In the genomic region with DNA sequence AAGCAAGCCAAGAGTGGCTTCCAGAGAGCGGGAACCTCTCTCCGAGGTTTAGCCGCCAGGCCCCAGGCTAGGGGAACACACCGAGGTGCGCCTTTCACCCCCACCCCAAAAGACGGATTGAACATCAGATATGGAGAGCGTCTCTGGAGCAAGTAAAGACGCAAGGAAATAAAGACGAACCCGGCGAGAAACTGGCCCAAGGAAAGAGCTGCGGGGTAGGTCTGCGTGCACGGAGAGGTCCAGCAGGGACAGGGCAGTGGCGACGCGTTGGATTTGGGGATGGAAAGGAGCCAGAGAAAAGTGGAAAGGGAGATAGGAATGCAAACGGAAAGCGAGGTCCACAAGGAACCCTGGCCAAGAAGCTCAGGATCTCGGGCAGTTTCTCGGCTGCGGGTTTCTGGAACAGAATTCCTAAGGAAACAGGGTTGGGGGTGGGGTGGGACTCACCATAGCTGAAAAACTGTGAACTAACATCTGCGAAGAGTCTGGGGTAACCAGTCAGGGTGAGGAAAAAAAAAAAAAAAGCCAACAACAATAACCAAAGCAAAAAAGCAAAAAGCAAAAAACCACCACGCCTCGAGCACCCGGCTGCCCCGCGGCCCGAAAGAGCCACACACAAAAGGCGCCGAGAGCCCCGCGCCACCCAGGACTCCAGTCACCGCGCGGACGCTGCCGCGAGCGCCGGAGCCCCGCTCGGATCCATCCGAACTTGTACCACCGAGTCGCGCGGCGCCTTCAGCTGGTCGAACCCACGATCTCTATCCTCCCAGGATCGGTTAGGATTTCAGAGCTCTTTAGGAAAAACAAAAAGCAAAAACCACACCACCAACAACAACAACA, we compare ENCODE assay signal across 8 mouse cellular contexts. TPM values are rescaled to one million over a fixed set of nuclear protein-coding genes. Genes with fewer than 3 reads are reported as not detected.
DNase-seq lines count a peak whose midpoint lies in the region; ATAC-seq and TF ChIP-seq lines count a peak whose summit lies in the region.

No protein-coding gene starts in this region.

- H3K9ac ChIP-seq in forebrain, postnatal 0 days = no peak overlapping the region
- H3K9ac ChIP-seq in limb, embryonic 15.5 days = peak overlapping the region; percentile 48

- no peak overlapping the region for H3K27ac ChIP-seq in forebrain, postnatal 0 days (ENCODE audit: low read depth, low read length)
- peak overlapping the region; percentile 82 for H3K27ac ChIP-seq in limb, embryonic 15.5 days

- peaks cover 56% of the 10 kb centered on the region for H3K27me3 ChIP-seq in forebrain, postnatal 0 days (ENCODE audit: insufficient read depth, low read length)
- peaks cover 69% of the 10 kb centered on the region for H3K27me3 ChIP-seq in limb, embryonic 15.5 days

- no peak for ATAC-seq in forebrain, postnatal 0 days
- ATAC-seq in limb, embryonic 15.5 days (ENCODE audit: insufficient number of reproducible peaks, low FRiP score, low TSS enrichment, low read depth) = no peak

- peak; percentile 57 for DNase-seq in embryo, embryonic 10 days (ENCODE audit: low spot score)
- DNase-seq in embryo, embryonic 9.5 days (ENCODE audit: extremely low spot score) = no peak
- peak; percentile 45 for DNase-seq in A20 (ENCODE audit: low read depth, low spot score)
- peak; percentile 63 for DNase-seq in forebrain, postnatal 0 days
- DNase-seq in frontal cortex, postnatal 10 days (ENCODE audit: low spot score in 2 of 2) = no peak
- no peak for DNase-seq in gastrocnemius, postnatal 10 days
- no peak for DNase-seq in cerebellum, adult 11 months

- under 1% methylated on average over 52 of the region's 52 CpGs for WGBS in forebrain, postnatal 0 days
- WGBS in limb, embryonic 15.5 days = under 1% methylated on average over 52 of the region's 52 CpGs

- TF ChIP-seq CTCF in forebrain, postnatal 0 days (IDR thresholded peaks at IDR 0.05; ENCODE audit: low read depth) = no peak

- no peaks in the 10 kb centered on the region for H3K9me3 ChIP-seq in forebrain, postnatal 0 days (ENCODE audit: low read length)
- H3K9me3 ChIP-seq in limb, embryonic 15.5 days = no peaks in the 10 kb centered on the region

- no peak overlapping the region; the same call in 1 of the 2 replicates for H3K4me2 ChIP-seq in forebrain, postnatal 0 days (ENCODE audit: low read depth)
- H3K4me2 ChIP-seq in limb, embryonic 15.5 days = peak overlapping the region; percentile 72

- H3K36me3 ChIP-seq in forebrain, postnatal 0 days (ENCODE audit: insufficient read depth) = no peaks in the 10 kb centered on the region
- no peaks in the 10 kb centered on the region for H3K36me3 ChIP-seq in limb, embryonic 15.5 days

- H3K4me1 ChIP-seq in forebrain, postnatal 0 days (ENCODE audit: insufficient read depth) = peaks cover 3% of the 10 kb centered on the region; the same call in 1 of the 2 replicates
- peaks cover 42% of the 10 kb centered on the region for H3K4me1 ChIP-seq in limb, embryonic 15.5 days

- no peak overlapping the region; the same call in 1 of the 2 replicates for H3K4me3 ChIP-seq in forebrain, postnatal 0 days (ENCODE audit: low read depth, low read length)
- H3K4me3 ChIP-seq in limb, embryonic 15.5 days = peak overlapping the region; percentile 51

RNA-seq across cellular contexts. Expression of a gene that starts 8.4 kb away (rescaled TPM):
- total RNA-seq in forebrain, postnatal 0 days (2014; rRNA removed) = 0.38 TPM in 1 of 2 replicates, not detected in the other
- 0.18 and 0.28 TPM in 2 replicates for polyA plus RNA-seq in forebrain, postnatal 0 days (2015; fragmentation: Nextera tagmentation; extraction: Ambion mirVana)
- 12.8 and 14.8 TPM in 2 replicates for polyA plus RNA-seq in limb, embryonic 15.5 days (2015; fragmentation: Nextera tagmentation; extraction: Ambion mirVana)
- under 1 TPM; 0.16 to 0.29 TPM for total RNA-seq in gastrocnemius, postnatal 10 days (2021)

Comparison
In these comparisons a context has a peak if more than half of its experiments do, and no peak if none do; other contexts are left out.
1. DNase-seq: peak in embryo, embryonic 10 days (single experiment), A20 (single experiment) and forebrain, postnatal 0 days (single experiment); none in embryo, embryonic 9.5 days (single experiment), frontal cortex, postnatal 10 days (0 of 2), gastrocnemius, postnatal 10 days (single experiment) and cerebellum, adult 11 months (single experiment).